Mouse (Mus musculus) olfactory bulb, adult 2 months (tissue): ENCODE results near the gene Akap13.

Experiments
- CTCF ChIP-seq: fragments of 200-500 bp; IDR thresholded peaks from 2 replicates; pipeline ENCODE4 v1.5.1; 2012; ENCODE audit warnings: low read depth, mild to moderate bottlenecking, low read length, moderate library complexity; ENCODE audit not compliant: insufficient read depth
- POLR2A ChIP-seq: fragments of 200-500 bp; IDR thresholded peaks from 2 replicates; pipeline ENCODE4 v1.6.1; 2012; ENCODE audit warnings: mild to moderate bottlenecking, low read depth, low read length, moderate library complexity; ENCODE audit not compliant: insufficient read depth

- no peak for TF ChIP-seq POLR2A
- no peak for TF ChIP-seq CTCF
These were observed 332.0 kb downstream of the Akap13 start for GRCm38 (mm10) chr7:75787371-75787770.
